Mouse (Mus musculus): Measurements from ENCODE around the gene Gm5751.

GRCm38 (mm10) chrX:8921080-8921479, 47.0 kb downstream of the Gm5751 start:
- no peak for TF ChIP-seq POLR2A (IDR thresholded peaks at IDR 0.05; ENCODE audit: insufficient read length, low read depth)
- no peak for TF ChIP-seq CEBPB (IDR thresholded peaks at IDR 0.05; ENCODE audit: insufficient read depth, poor library complexity, severe bottlenecking)
- TF ChIP-seq SRF (IDR thresholded peaks at IDR 0.05; ENCODE audit: control insufficient read depth, insufficient read length, low read depth): no peak
- no peak for TF ChIP-seq MYOG (IDR thresholded peaks at IDR 0.05; ENCODE audit: control insufficient read depth in 1 of 3, insufficient read depth in 1 of 3, insufficient read length in 2 of 3, low read depth in 2 of 3)
- no peak for TF ChIP-seq MAX (IDR thresholded peaks at IDR 0.05; ENCODE audit: low read depth)
- TF ChIP-seq TCF12 (IDR thresholded peaks at IDR 0.05; ENCODE audit: insufficient read depth, poor library complexity, severe bottlenecking): no peak
- TF ChIP-seq REST (IDR thresholded peaks at IDR 0.05; ENCODE audit: insufficient read depth, insufficient read length): no peak
